Mouse (Mus musculus): ENCODE measurements around the gene Inka2. TPM values are rescaled to one million over a fixed set of nuclear protein-coding genes. Genes with fewer than 3 reads are reported as not detected.

Gene Inka2
- total and polyA plus RNA-seq, 3 experiments = 0.39 to 0.61 TPM; not detected in 1

DNA sequence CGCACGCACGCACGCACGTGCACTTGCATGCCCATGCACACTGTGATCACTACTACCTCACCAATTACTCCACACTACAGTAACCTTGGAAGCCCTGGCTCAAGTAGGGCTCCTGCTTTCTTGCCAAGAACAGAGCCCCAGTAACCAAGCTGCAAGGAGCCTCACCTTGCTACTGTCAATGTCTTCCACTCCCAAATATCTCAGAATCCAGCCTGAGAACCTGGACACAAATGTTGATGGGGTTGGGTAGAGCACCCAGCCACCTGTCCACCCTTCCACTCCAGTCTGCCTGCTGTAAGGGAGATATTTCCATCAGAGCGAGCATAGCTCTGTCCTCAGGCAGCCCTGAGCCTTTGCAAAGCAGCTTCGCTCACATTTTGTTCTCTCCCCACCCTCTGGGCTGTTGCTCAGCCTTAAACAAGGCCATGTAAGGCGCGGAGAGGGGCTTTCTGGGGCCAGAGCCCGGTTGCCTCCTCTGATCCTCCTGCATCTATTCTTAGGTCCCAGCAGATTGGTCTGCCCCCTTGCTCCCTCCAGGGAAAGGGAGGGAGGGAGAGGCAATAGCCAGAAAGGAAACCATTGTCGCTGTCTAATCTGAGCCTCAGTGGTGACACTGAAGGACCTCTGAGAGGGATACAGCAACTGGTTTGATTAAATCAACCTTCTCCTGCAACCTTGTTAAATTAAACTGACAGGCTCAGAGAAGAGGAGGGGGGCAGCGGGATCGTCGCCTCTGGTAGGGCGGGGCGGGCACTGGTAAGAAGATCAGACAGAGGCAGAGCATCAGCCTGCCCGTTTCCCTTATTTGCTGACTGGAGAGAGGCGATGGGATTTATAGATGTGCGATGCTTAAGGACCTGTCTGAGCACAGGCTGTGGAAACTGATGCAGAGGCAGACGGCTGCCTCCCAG lies 8.7 kb upstream of the Inka2 start:
- Histone ChIP-seq H3K79me2 (ENCODE audit: control insufficient read depth, insufficient read depth, low read length, poor library complexity) (no peaks in the 10 kb centered on the region), H3K4me3 (ENCODE audit: control insufficient read depth in 1 of 2, insufficient read depth in 1 of 2, low read depth in 2 of 2, low read length in 2 of 2) (no peak overlapping the region), H3K27ac (ENCODE audit: control insufficient read depth, low read depth, low read length) (no peak overlapping the region), H3K4me1 (ENCODE audit: control insufficient read depth in 1 of 2, insufficient read depth in 2 of 2, low read length in 2 of 2) (peaks cover 24 to 26% of the 10 kb centered on the region in 2 experiments), H3K9ac (ENCODE audit: control insufficient read depth, low read depth, low read length, poor library complexity, severe bottlenecking) (no peak overlapping the region), H3K27me3 (ENCODE audit: control insufficient read depth in 1 of 2, insufficient read depth in 2 of 2, low read length in 2 of 2) (peaks cover 0 to 2% of the 10 kb centered on the region in 2 experiments; a peak in 1 of 4 replicates), H3K36me3 (ENCODE audit: control insufficient read depth in 1 of 2, insufficient read depth in 2 of 2, low read length in 2 of 2) (peaks cover 0 to 25% of the 10 kb centered on the region in 2 experiments; a peak in 2 of 4 replicates), H3K9me3 (replicated peaks; ENCODE audit: insufficient read depth, low read length) (no peaks in the 10 kb centered on the region)
- DNase-seq (ENCODE audit: low read depth, low spot score) = no peak
- TF ChIP-seq RCOR1 (IDR thresholded peaks at IDR 0.05; ENCODE audit: low read depth, low read length) = no peak
- no peak for TF ChIP-seq SMC3 (IDR thresholded peaks at IDR 0.05; ENCODE audit: low read depth, low read length)
- TF ChIP-seq KAT2A (conservative IDR thresholded peaks at IDR 0.05; ENCODE audit: low read depth, low read length) = no peak
- no peak for TF ChIP-seq CHD2 (IDR thresholded peaks at IDR 0.05; ENCODE audit: low read length)
- no peak for TF ChIP-seq MYC (IDR thresholded peaks at IDR 0.05; ENCODE audit: low read depth, low read length)
- no peak for TF ChIP-seq UBTF (IDR thresholded peaks at IDR 0.05; ENCODE audit: borderline replicate concordance, insufficient read depth, low read depth, low read length)
- no peak for TF ChIP-seq MAZ (IDR thresholded peaks at IDR 0.05; ENCODE audit: low read depth, low read length)
- TF ChIP-seq MAX (IDR thresholded peaks at IDR 0.05; ENCODE audit: low read length) = no peak
- no peak for TF ChIP-seq E2F4 (IDR thresholded peaks at IDR 0.05; ENCODE audit: borderline replicate concordance, low read depth, low read length)
- TF ChIP-seq ZNF384 (IDR thresholded peaks at IDR 0.05; ENCODE audit: low read depth, low read length) = no peak
- TF ChIP-seq POLR2AphosphoS2 (IDR thresholded peaks at IDR 0.05; ENCODE audit: low read length) = no peak
- no peak for TF ChIP-seq ZMIZ1 (IDR thresholded peaks at IDR 0.05; ENCODE audit: low read depth, low read length)
- TF ChIP-seq MYB (IDR thresholded peaks at IDR 0.05; ENCODE audit: low read depth, low read length) = no peak
- no peak for TF ChIP-seq POLR2AphosphoS5 (IDR thresholded peaks at IDR 0.05; ENCODE audit: borderline replicate concordance, low read depth, low read length)
- TF ChIP-seq USF2 (IDR thresholded peaks at IDR 0.05; ENCODE audit: borderline replicate concordance in 1 of 2, insufficient read depth in 1 of 2, low read depth in 1 of 2, low read length in 2 of 2) = no peak
- TF ChIP-seq MAFK (IDR thresholded peaks at IDR 0.05; ENCODE audit: borderline replicate concordance, low read depth, low read length) = no peak
- TF ChIP-seq BHLHE40 (IDR thresholded peaks at IDR 0.05; ENCODE audit: borderline replicate concordance, low read depth, low read length) = no peak
- no peak for TF ChIP-seq EP300 (IDR thresholded peaks at IDR 0.05; ENCODE audit: low read depth in 1 of 2, low read length in 2 of 2)
- TF ChIP-seq JUND (IDR thresholded peaks at IDR 0.05; ENCODE audit: low read depth, low read length) = no peak

All from MEL (cell line).